8 mouse cellular contexts compared by ENCODE assay signal in the genomic region with DNA sequence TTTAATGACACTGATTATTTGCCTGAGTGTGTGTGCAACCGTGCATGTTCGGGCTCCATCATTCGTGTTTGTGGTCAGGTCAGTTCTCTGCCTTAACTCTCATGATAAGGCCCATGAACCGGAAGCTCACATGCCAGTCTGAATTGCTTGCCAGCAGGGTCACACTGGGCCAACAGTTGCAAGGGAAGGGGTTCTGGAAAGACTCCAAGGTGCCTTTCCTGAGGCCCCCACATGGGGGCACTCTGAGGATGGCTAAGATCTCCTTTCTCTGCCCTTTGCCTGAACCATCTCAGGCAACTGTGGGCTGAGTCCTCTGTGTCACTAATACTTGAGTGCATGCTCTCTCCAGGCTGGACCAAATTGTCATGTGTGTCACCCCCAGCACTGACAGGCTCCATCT. TPM values are rescaled to one million over a fixed set of nuclear protein-coding genes. Genes with fewer than 3 reads are reported as not detected.
DNase-seq lines count a peak whose midpoint lies in the region; ATAC-seq and TF ChIP-seq lines count a peak whose summit lies in the region.
"Had no signal": no experiment of that assay in that cellular context is flagged by ENCODE, and none has a peak within 500 bp of the region (broad histone marks: within the 10 kb centered on the region; RNA-seq: fewer than 3 reads in every experiment).

No protein-coding gene starts in this region.

- no peak overlapping the region for H3K4me3 ChIP-seq in thymus, adult 2 months (ENCODE audit: control insufficient read depth, insufficient read depth, low read length)
- H3K4me3 ChIP-seq in embryonic facial prominence, embryonic 11.5 days (ENCODE audit: low read depth, low read length) = no peak overlapping the region
- no peak overlapping the region for H3K4me3 ChIP-seq in hindbrain, embryonic 12.5 days
- H3K4me3 ChIP-seq in liver, embryonic 13.5 days (replicated peaks) = no peak overlapping the region

- no peaks in the 10 kb centered on the region for H3K36me3 ChIP-seq in thymus, adult 2 months (ENCODE audit: control insufficient read depth, insufficient read depth, low read length)
- H3K36me3 ChIP-seq in embryonic facial prominence, embryonic 11.5 days (replicated peaks; ENCODE audit: control insufficient read depth, insufficient read depth, low read depth, low read length) = no peaks in the 10 kb centered on the region
- H3K36me3 ChIP-seq in hindbrain, embryonic 12.5 days = peaks cover 3% of the 10 kb centered on the region; the same call in 1 of the 2 replicates
- no peaks in the 10 kb centered on the region for H3K36me3 ChIP-seq in liver, embryonic 13.5 days

- no peak overlapping the region for H3K9ac ChIP-seq in embryonic facial prominence, embryonic 11.5 days (replicated peaks; ENCODE audit: low read length)
- no peak overlapping the region for H3K9ac ChIP-seq in hindbrain, embryonic 12.5 days
- no peak overlapping the region for H3K9ac ChIP-seq in liver, embryonic 13.5 days

- 15% methylated on average over 4 of the region's 4 CpGs for WGBS in thymus, adult 2 months
- WGBS in embryonic facial prominence, embryonic 11.5 days = 67% methylated on average over 4 of the region's 4 CpGs
- 70% methylated on average over 4 of the region's 4 CpGs for WGBS in hindbrain, embryonic 12.5 days
- 27% methylated on average over 4 of the region's 4 CpGs for WGBS in liver, embryonic 13.5 days (ENCODE audit: insufficient replicate concordance)

- no peaks in the 10 kb centered on the region for H3K27me3 ChIP-seq in thymus, adult 2 months (ENCODE audit: control insufficient read depth, insufficient read depth, low read length)
- no peaks in the 10 kb centered on the region for H3K27me3 ChIP-seq in embryonic facial prominence, embryonic 11.5 days (ENCODE audit: control insufficient read depth, insufficient read depth, low read length)
- no peaks in the 10 kb centered on the region for H3K27me3 ChIP-seq in hindbrain, embryonic 12.5 days
- H3K27me3 ChIP-seq in liver, embryonic 13.5 days = no peaks in the 10 kb centered on the region

- no peaks in the 10 kb centered on the region for H3K9me3 ChIP-seq in embryonic facial prominence, embryonic 11.5 days (replicated peaks; ENCODE audit: control insufficient read depth, low read length)
- H3K9me3 ChIP-seq in hindbrain, embryonic 12.5 days (replicated peaks) = no peaks in the 10 kb centered on the region
- no peaks in the 10 kb centered on the region for H3K9me3 ChIP-seq in liver, embryonic 13.5 days (replicated peaks)

- no peak overlapping the region for H3K4me2 ChIP-seq in embryonic facial prominence, embryonic 11.5 days (ENCODE audit: low read depth, low read length)
- no peak overlapping the region for H3K4me2 ChIP-seq in hindbrain, embryonic 12.5 days (replicated peaks)
- no peak overlapping the region for H3K4me2 ChIP-seq in liver, embryonic 13.5 days

- no peak for ATAC-seq in embryonic facial prominence, embryonic 11.5 days (replicated peaks; ENCODE audit: insufficient number of reproducible peaks, low FRiP score, low TSS enrichment, low read depth)
- peak; percentile 32; the same call in 1 of the 2 replicates for ATAC-seq in hindbrain, embryonic 12.5 days (ENCODE audit: low FRiP score)
- ATAC-seq in liver, embryonic 13.5 days (ENCODE audit: low read depth) = 0 out of 2 replicates have a peak, but pooled peaks have one; percentile 16

- no peak overlapping the region for H3K27ac ChIP-seq in thymus, adult 2 months (ENCODE audit: control insufficient read depth, insufficient read depth, low read length)
- no peak overlapping the region for H3K27ac ChIP-seq in embryonic facial prominence, embryonic 11.5 days (replicated peaks; ENCODE audit: low read depth, low read length)
- no peak overlapping the region for H3K27ac ChIP-seq in hindbrain, embryonic 12.5 days
- no peak overlapping the region for H3K27ac ChIP-seq in liver, embryonic 13.5 days

- H3K4me1 ChIP-seq in thymus, adult 2 months (replicated peaks; ENCODE audit: control insufficient read depth, insufficient read depth, low read length) = peaks cover 11% of the 10 kb centered on the region
- no peaks in the 10 kb centered on the region for H3K4me1 ChIP-seq in embryonic facial prominence, embryonic 11.5 days (ENCODE audit: control insufficient read depth, insufficient read depth, low read length)
- H3K4me1 ChIP-seq in hindbrain, embryonic 12.5 days = peaks cover 31% of the 10 kb centered on the region
- peaks cover 44% of the 10 kb centered on the region for H3K4me1 ChIP-seq in liver, embryonic 13.5 days (replicated peaks)

- TF ChIP-seq POLR2A in thymus, adult 2 months (IDR thresholded peaks at IDR 0.05; ENCODE audit: control insufficient read depth, extremely low read depth, insufficient read depth, low read length, poor library complexity) = no peak

- peak; percentile 57; the same call in 1 of the 2 replicates for TF ChIP-seq CTCF in thymus, adult 2 months (IDR thresholded peaks at IDR 0.05; ENCODE audit: borderline replicate concordance, control insufficient read depth, extremely low read depth, insufficient read depth, low read length, poor library complexity)

- DNase-seq in thymus, adult 2 months = peak; percentile 61
- no peak for DNase-seq in thymus, adult 18-20 months
- DNase-seq in adrenal gland, postnatal 10 days = peak; percentile 65
- DNase-seq in embryonic facial prominence, embryonic 11.5 days (ENCODE audit: low spot score) = peak; percentile 62
- peak; percentile 47 for DNase-seq in liver, embryonic 13.5 days
- peak; percentile 82 for DNase-seq in retina, embryonic 14.5 days (ENCODE audit: low spot score)

RNA-seq across cellular contexts. Expression of gene Kdm4b, which starts 11.3 kb away (rescaled TPM):
- 94.1 and 117 TPM in 2 replicates for polyA plus RNA-seq in thymus, adult 2 months (2012; rRNA removed)
- total RNA-seq in adrenal gland, postnatal 10 days (2021) = 10 to 100 TPM; 35.0 to 41.8 TPM
- 27.3 and 28.2 TPM in 2 replicates for polyA plus RNA-seq in embryonic facial prominence, embryonic 11.5 days (2014; fragmentation: Nextera tagmentation; extraction: Ambion mirVana)
- polyA plus RNA-seq in hindbrain, embryonic 12.5 days (2016; fragmentation: Nextera tagmentation; extraction: Ambion mirVana) = 75.3 and 86.9 TPM in 2 replicates
- 6.1 and 7.1 TPM in 2 replicates for polyA plus RNA-seq in liver, embryonic 13.5 days (2015; fragmentation: Nextera tagmentation; extraction: Ambion mirVana)

RNA-seq across cellular contexts. Expression of gene Uhrf1, which starts 34.1 kb away (rescaled TPM):
- 154 and 258 TPM in 2 replicates for polyA plus RNA-seq in thymus, adult 2 months (2012; rRNA removed)
- total RNA-seq in adrenal gland, postnatal 10 days (2021) = 10 to 100 TPM; 28.5 to 34.8 TPM
- 118 and 119 TPM in 2 replicates for polyA plus RNA-seq in embryonic facial prominence, embryonic 11.5 days (2014; fragmentation: Nextera tagmentation; extraction: Ambion mirVana)
- 95.7 and 99.9 TPM in 2 replicates for polyA plus RNA-seq in hindbrain, embryonic 12.5 days (2016; fragmentation: Nextera tagmentation; extraction: Ambion mirVana)
- polyA plus RNA-seq in liver, embryonic 13.5 days (2015; fragmentation: Nextera tagmentation; extraction: Ambion mirVana) = 121 and 131 TPM in 2 replicates

RNA-seq across cellular contexts. Expression of gene Arrdc5, which starts 37.1 kb away (rescaled TPM):
- not detected in 2 replicates for polyA plus RNA-seq in thymus, adult 2 months (2012; rRNA removed)
- total RNA-seq in adrenal gland, postnatal 10 days (2021) = not detected
- not detected in 2 replicates for polyA plus RNA-seq in embryonic facial prominence, embryonic 11.5 days (2014; fragmentation: Nextera tagmentation; extraction: Ambion mirVana)
- not detected in 2 replicates for polyA plus RNA-seq in hindbrain, embryonic 12.5 days (2016; fragmentation: Nextera tagmentation; extraction: Ambion mirVana)
- not detected in 2 replicates for polyA plus RNA-seq in liver, embryonic 13.5 days (2015; fragmentation: Nextera tagmentation; extraction: Ambion mirVana)
- total RNA-seq: gastrocnemius, postnatal 36 days had no signal

RNA-seq across cellular contexts. Expression of gene Plin3, which starts 44.5 kb away (rescaled TPM):
- polyA plus RNA-seq in thymus, adult 2 months (2012; rRNA removed) = 29.3 and 33.0 TPM in 2 replicates
- total RNA-seq in adrenal gland, postnatal 10 days (2021) = 10 to 100 TPM; 96.0 to 97.9 TPM
- polyA plus RNA-seq in embryonic facial prominence, embryonic 11.5 days (2014; fragmentation: Nextera tagmentation; extraction: Ambion mirVana) = 33.0 and 48.5 TPM in 2 replicates
- 37.1 and 37.2 TPM in 2 replicates for polyA plus RNA-seq in hindbrain, embryonic 12.5 days (2016; fragmentation: Nextera tagmentation; extraction: Ambion mirVana)
- 24.9 and 27.1 TPM in 2 replicates for polyA plus RNA-seq in liver, embryonic 13.5 days (2015; fragmentation: Nextera tagmentation; extraction: Ambion mirVana)

Comparison
In these comparisons a context has a peak if more than half of its experiments do, and no peak if none do; other contexts are left out.
1. DNase-seq: peak in thymus, adult 2 months (single experiment), adrenal gland, postnatal 10 days (single experiment), embryonic facial prominence, embryonic 11.5 days (single experiment), liver, embryonic 13.5 days (single experiment) and retina, embryonic 14.5 days (single experiment); none in thymus, adult 18-20 months (0 of 2).